Mouse (Mus musculus) embryo, embryonic 11.5 days (tissue): ENCODE results near the gene Agap1.

Experiments used
- DNase-seq: peaks from one replicate; pipeline ENCODE4 v3.0.0-alpha.2; 2012; ENCODE audit warnings: low read depth, low spot score

Agap1 gene

DNA sequence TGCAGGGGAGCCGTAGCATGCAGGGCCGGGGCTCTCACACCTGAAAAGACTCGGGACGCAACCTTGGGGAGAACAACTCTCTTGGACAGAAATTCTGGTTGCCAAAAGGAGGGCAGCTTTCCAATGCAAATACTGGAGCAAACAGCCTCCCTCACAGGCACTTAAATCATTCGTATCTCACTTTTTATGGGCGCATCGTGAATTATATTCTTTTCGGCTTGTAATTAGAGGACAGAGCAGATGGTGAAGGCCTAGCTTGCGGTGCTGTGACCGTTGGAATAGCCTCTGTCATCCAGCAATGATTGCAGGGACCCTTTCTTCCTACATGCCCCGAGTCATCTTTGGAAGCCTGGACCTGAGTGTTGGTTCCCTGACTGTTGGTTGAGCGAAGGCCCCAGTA, 300.8 kb downstream of the Agap1 start:
- DNase-seq = no peak

DNA sequence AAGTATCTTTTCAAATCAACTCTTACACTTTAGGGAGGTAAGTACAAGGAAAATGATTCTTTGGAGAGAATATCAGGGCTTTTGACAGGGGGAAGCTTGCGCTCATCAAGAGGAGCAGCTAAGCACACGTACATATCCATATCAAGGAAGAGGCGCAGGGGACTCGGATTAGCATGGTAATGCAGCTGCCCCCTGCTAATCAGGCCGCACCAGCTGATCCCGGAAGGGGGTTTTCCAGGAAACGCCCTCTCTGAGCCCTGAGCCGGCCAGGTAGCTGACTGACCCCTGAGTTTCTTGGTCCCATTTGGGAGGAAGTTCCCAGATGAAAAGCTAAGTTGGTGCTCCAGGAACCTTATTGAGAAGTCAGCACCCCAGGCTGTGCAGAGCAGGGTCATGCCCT, 301.8 kb downstream of the Agap1 start:
- DNase-seq = no peak

GRCm38 (mm10) chr1:89757545-89757944, 302.9 kb downstream of the Agap1 start:
- DNase-seq = no peak

DNA sequence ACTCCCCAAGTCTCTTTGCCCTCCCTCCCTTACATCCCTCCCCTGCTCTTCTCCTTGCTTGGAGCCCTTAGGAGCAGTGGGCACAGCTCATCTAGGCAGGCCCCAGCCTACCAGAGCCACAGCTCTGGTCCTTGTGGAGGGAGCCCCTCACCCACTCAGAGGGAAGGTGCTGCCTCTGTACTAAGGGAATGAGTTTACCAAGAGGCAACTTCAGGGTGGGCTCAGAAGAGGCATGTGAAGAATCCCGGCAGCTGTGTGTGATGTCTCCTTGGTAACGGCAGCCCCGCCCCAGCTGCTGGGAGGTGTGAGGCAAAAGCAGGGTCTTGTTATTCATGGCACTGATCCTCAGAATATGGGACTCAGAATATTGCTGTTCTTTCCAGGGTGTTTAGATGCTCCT, 309.3 kb downstream of the Agap1 start:
- no peak for DNase-seq

GRCm38 (mm10) chr1:89766891-89767290, 312.3 kb downstream of the Agap1 start:
- no peak for DNase-seq

- no peak for DNase-seq
These were observed 315.0 kb downstream of the Agap1 start for GRCm38 (mm10) chr1:89769641-89770040.

DNA sequence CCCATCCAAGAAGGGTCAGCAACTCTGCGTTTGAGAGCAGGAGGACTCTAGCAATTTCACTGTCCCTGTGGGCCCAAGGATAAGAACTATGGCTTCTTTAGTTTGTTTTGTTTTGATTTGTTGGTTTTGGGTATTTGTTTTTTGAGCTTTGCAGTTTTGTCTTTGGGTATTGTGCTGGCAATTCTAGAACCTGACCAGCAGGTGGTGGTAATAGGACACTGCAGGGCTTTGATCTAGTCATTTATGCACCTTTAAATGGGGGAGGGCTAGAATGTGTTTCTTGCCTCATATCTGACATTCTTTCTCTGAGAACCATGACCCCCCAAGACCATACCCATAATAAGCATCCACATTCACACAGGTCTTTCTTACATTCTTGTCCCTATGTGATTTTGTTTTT, 315.7 kb downstream of the Agap1 start:
- no peak for DNase-seq

- DNase-seq = no peak
These were observed 321.1 kb downstream of the Agap1 start for GRCm38 (mm10) chr1:89775750-89776149.

DNA sequence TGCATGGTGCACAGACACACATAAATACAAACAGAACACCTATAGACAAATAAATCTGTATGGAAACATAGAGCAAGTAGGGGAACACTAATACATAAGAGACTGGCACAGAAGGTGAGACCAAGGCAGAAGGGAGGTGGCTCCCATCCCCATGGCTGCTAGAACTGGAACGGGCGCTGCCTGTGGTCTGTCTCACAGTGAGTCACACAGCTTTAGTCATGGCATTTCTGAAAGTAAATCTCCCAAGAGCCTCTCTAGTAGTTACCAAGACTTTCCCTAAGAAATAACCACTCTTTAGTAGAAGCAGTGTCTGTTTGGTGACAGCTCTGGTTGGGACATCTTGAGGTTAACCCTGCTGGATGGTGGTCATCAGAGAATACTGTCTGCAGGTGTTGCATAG, 326.1 kb downstream of the Agap1 start:
- no peak for DNase-seq

DNA sequence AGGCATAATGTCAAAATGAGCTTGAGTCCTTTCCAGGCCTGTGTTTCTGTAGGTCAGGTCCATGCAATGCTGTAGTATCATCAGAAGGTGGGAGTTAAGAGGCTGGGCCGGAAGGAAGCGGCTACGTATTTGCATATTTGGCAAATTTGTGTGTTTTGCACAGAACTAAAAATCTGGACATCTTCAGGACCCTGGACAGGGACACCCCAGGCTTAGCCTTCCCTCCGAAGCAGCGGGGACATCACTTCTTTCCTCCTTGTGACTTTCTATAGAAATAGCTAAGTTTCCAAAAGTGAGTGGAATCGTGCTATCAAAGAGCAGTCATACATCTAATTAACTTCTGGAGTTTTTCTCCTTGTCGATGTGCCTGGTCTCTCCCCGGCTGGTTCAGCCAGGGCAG, 327.3 kb downstream of the Agap1 start:
- DNase-seq = peak; percentile 41

GRCm38 (mm10) chr1:89786793-89787192, 332.2 kb downstream of the Agap1 start:
- no peak for DNase-seq

DNA sequence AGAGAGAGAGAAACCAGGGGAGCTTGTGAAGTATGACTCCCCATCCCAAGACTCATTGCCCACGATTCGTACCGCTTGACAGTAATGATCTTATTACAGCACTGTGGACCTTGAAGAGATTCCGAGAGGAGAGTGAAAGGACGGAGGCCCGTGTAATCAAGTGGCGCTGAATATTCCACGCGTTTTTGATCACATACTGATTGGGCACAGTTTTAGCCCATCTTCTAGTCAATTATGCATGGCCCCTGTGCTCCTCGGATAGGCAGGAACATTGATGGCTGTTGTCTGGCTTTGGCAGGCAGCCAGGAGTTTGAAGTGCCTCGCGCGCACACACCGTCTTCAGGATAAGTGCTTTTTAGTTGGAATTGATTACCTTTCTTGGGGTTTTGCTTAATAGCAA, 344.1 kb downstream of the Agap1 start:
- DNase-seq = no peak

DNA sequence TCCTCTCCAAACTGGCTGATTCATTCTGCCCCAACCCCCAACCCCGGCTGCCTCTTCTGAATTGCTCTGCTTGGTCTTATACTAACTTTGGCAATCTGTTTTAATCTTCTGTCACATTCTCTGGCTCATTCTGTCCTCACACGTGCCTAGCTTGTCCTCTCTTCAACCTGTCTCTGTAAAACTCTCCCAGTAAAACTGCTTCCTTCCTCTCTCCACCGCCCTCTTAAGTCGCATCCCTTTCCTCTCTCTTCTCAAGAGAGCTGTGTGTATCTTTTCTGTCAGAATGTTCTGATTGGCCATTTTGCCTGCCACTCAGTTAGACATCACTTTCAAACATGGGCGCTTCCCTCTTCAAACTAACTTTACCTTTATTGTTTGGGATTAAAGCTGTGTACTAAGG, 346.9 kb downstream of the Agap1 start:
- DNase-seq = no peak

- no peak for DNase-seq
These were observed 350.4 kb downstream of the Agap1 start for GRCm38 (mm10) chr1:89804981-89805380.

DNA sequence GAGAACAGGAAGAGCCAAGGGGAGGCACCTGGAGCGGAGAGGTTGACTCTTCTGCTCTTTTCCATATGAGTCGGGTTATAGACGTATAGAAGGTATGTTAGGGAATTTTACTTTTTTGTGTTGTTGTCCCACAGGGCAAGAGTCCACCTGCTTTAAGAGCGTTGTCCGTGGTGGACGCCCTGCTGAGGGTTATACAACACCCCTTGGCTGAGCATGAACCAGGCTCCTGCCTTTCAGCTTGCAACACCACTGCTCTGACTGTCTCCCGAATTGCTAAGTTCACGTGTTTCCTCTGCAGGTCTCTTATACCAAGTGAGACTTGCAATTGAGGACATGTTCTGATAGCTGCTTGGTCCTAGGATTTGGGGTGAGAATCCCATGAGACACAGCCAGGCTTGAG, 358.2 kb downstream of the Agap1 start:
- no peak for DNase-seq

GRCm38 (mm10) chr1:89816487-89817206, 362.0 kb downstream of the Agap1 start:
- peak; percentile 41 for DNase-seq

DNA sequence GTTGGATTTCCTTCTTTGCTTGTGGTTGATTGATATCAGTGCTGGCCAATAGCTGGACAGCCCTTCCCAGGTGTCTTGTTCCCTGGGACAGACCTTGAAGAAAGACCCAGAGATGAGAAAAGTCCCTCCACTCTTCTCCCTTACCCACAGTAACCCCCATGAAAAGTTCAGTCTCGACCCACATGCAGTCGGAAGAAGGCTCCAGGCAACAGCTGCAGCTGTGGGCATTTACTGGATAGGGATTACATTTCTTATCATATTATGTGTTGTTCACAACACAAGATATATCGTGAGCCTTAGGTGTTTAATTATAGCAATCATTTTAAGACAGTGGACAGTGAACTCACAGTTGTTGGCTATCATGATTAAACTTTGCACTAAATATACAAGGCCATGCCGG, 367.2 kb downstream of the Agap1 start:
- DNase-seq = no peak

DNA sequence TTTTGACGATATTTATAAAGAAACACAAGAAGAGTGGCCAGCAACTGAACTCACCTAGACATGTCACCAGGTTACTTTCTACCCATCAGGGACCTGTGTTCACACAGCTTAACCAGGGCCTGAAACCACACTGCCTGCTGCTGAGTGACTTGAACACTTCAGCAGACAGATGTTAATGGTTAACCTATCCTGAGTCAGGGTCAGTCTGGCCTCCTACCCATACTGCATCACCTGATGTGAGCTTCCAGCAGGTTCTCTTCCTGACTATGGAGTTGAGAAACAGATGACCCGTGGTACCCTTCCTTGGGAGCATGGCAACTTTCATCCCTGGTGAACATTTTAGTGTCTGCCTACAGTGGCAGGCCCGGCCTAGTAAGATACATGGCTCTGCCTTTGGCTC, 367.8 kb downstream of the Agap1 start:
- DNase-seq = no peak

DNA sequence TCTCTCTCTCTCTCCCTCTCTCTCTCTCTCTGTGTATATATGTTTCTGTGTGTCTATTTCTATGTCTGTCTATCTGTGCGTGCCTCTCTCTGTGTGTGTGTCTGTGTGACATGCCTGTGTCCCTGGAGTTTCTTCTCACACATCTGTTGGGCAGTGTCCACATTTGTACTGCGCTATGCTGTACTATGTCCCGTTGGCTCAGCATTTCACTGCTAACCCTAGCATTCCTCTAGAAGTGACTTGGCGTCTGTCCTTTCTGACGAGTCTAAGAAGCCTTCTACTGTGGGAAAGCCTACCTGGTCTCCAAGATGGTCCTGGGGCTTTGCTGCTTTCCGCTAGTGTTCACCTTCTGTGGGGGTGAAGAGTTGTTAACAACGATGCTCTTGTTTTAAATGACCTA, 368.4 kb downstream of the Agap1 start:
- no peak for DNase-seq

GRCm38 (mm10) chr1:89827051-89827450, 372.4 kb downstream of the Agap1 start:
- no peak for DNase-seq

DNA sequence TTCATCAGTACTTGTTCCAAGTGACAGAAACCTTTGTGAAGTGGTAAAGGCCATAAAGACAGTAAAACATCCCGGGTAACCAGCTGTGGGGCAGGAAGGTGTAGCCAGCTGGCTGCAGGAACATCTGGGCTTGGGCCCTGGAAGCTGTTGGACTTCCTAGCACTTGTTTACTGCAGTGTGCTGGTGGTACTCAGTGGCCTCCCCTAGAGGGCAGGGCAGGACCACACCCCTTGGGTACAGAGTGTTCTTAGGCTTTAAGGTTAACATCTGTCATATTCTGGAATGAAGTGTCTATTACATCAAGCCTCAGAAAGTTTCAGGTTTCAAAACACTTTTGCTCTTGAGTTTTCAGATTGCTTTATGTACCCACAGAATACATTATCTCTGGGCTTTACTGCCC, 376.5 kb downstream of the Agap1 start:
- DNase-seq = no peak

DNA sequence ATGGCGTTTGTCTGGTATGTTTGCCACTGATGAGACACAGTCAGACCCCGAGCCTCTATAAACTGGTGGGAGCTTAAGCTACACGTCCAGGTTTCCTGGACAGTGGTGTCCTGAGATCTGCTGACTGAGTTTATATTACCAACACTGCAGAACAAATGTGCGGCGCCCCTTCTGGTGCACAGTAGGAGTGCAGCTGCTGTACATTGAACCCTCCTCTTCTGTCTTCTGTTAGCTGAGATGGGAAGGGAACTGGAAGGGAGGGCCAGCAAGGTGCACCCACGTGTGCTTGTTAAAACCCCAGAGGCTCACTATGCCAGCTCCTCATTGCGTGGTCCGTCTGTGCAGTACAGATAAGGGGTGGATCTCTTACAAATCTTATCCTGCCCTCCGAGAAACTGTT, 389.5 kb downstream of the Agap1 start:
- no peak for DNase-seq

DNA sequence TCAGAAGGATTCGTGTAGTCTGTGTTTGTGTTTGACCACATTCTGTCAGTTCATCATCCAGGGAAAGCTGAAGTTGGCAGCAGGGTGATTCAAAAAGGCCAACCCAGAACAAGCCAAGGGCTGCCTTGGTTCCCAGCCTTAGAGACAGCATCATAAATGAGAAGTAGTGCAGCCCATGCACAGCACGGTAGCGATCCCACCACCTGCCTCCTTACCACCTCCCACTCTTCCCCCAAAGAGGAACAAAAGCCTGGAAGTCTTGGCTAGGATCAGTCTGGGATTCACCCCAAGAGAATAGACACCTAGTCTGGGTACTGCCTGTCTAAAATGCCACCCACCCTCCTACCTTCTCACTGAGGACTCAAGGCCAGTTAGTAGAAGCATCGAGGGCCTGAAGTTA, 390.9 kb downstream of the Agap1 start:
- DNase-seq = no peak

DNA sequence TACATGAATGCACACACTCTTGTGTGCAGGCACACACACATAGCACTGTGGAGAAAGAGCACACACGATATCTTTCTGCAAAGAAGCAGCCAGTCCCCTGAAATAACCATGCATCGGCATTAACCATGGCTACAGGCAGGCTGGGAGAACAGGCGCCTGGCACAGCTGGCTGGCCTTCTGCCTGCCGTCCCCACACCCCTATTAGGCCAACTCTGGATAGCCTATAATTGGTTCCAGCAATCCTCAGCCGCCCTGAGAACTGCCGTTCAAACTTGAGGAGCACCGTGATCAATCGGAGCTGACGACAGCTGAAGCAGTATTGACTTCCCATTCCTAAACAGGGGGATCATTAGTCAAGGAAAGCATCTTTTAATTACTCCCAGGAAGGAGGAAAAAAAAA, 391.5 kb downstream of the Agap1 start:
- DNase-seq = no peak
